Mouse (Mus musculus): ENCODE measurements around the gene Yae1d1. TPM values are rescaled to one million over a fixed set of nuclear protein-coding genes. Genes with fewer than 3 reads are reported as not detected.

Gene Yae1d1
- total RNA-seq, 2 experiments from 2014 or later = 28.5 TPM

DNA sequence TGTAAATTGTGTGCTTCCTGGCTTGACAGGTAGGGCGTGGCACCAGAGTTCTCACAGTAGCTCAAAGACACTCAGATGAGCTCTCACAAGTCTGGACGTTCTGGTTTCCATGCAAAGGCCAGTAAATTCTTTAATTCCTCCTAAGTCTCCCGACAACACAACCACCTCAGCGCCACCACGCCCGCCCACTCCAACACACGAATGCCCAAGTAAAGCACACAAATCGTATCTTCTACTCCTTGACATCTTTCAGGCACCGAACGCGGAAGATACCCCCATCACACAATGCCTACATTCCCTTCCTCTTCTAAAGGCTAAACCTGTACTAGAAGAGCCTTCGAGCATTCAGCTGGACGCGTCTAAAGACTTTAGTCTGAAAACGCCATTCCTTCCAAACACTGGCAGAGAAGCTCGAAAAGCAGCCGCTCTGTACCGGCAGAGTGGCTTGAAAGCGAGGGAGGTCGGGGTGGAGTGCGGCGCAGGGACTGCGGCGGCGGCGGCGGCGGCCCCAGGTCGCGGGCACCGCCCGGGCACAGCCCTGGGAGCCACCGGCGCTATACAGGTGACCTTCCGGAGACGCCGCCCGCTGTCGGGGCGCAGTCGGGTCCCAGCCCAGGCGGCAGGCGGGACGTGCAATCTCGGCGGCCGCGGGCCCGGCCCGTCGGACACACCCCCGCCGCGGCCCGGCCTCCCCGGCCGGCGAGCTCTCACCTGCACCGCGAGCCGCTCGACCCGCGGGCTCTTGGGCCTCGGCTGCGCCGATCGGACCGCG, 49.7 kb downstream of the Yae1d1 start:
- peak; percentile 14 to 15 for DNase-seq (ENCODE audit: low spot score in 2 of 2)
- intact Hi-C loops (cut with DNase I) = loop anchor here (5.0 kb wide), 2 partner anchors 49 to 106 kb away; partner anchors contain the start of gene Yae1d1

DNA sequence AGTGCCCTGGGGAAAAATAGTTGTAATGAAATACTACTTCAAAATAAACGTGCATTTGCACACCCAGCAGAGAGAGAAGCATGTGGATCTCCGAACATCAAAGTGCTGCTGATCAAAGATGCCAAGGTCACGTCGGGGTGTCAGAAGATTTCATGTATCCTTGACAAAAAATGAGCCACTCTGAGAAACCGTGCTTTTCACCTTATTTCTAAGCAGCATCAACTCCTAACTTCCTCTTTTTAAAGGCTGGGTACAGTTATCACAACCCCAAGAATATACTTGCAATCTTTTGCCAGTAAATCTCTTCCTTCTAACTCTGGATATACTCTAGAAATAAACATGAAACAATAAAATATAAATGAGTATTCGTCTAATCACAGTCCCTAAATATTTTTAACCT, 50.8 kb downstream of the Yae1d1 start:
- no peak for DNase-seq (ENCODE audit: low spot score in 2 of 2)
- intact Hi-C loops (cut with DNase I) = loop anchor here (5.0 kb wide), 2 partner anchors 50 to 105 kb away; partner anchors contain the start of gene Yae1d1

Other genes starting within 250 kb of the Yae1d1 start
- 10 to 100 TPM; 49.5 to 51.1 TPM for gene Cdk13, start 188.3 kb downstream of the Yae1d1 start, total RNA-seq (2021)
- gene Rala, start 49.1 kb downstream of the Yae1d1 start, total RNA-seq (2021) = 10 to 100 TPM; 84.0 to 85.6 TPM